Mouse (Mus musculus): ENCODE results near the gene Micu2.

GRCm38 (mm10) chr14:57901998-57902397 is 97.1 kb downstream of the Micu2 start:
- TF ChIP-seq EP300 (IDR thresholded peaks at IDR 0.05; ENCODE audit: low read depth) = no peak
- TF ChIP-seq CTCF (IDR thresholded peaks at IDR 0.05; ENCODE audit: low read depth) = no peak

Measured in liver, embryonic 14.5 days (tissue).